Mouse (Mus musculus) liver, embryonic 14.5 days (tissue): Measurements from ENCODE around the gene Card14. TPM values are rescaled to one million over a fixed set of nuclear protein-coding genes. Genes with fewer than 3 reads are reported as not detected.
A peak's percentile ranks its signal among the peaks of the same experiment; 100 is the strongest.

Experiments
- ATAC-seq: fragments of 200-750 bp; cut with Nextera tagmentation; 2 replicates; pipeline ENCODE4 v1.8.0; 2017; ENCODE audit warnings: moderate number of reproducible peaks, mild to moderate bottlenecking, moderate library complexity; ENCODE audit not compliant: insufficient read depth
- DNase-seq, 3 experiments: peaks; one replicate each; pipeline ENCODE4 v3.0.0-alpha.2; 2012 to 2013; ENCODE audit warnings: low read depth in 3 of 3, low spot score in 3 of 3
- H3K27ac ChIP-seq: fragments of 300-500 bp; sonication (generic); 2 replicates; pipeline ENCODE4 v1.5.1; 2014; ENCODE audit warnings: moderate library complexity, mild to moderate bottlenecking, control low read depth, inconsistent platforms
- H3K27me3 ChIP-seq: fragments of 300-500 bp; sonication (generic); 2 replicates; pipeline ENCODE4 v1.6.1; 2014; ENCODE audit warnings: mild to moderate bottlenecking, low read length, moderate library complexity; ENCODE audit not compliant: control insufficient read depth, insufficient read depth
- H3K36me3 ChIP-seq: fragments of 300-500 bp; sonication (generic); replicated peaks from 2 replicates; pipeline ENCODE4 v1.6.1; 2014; ENCODE audit warnings: low read depth; ENCODE audit not compliant: control insufficient read depth, insufficient read depth
- H3K4me1 ChIP-seq, 2 experiments: fragments of 200-500 bp in 1 of 2; fragments of 300-500 bp in 1 of 2; sonication (generic) in 1 of 2; replicated peaks; 2 replicates each; pipeline ENCODE4 v1.6.1; 2012 to 2014; ENCODE audit warnings: antibody characterized with exemption in 1 of 2, inconsistent platforms in 1 of 2, low read length in 1 of 2; ENCODE audit not compliant: control insufficient read depth in 2 of 2, insufficient read depth in 2 of 2
- H3K4me2 ChIP-seq: fragments of 300-500 bp; sonication (generic); 2 replicates; pipeline ENCODE4 v1.6.1; 2014; ENCODE audit warnings: low read depth, mild to moderate bottlenecking, control low read depth, moderate library complexity
- H3K4me3 ChIP-seq, 2 experiments: fragments of 200-500 bp in 1 of 2; fragments of 300-500 bp in 1 of 2; sonication (generic) in 1 of 2; 2 replicates each; pipeline ENCODE4 v1.5.1; 2012 to 2014; ENCODE audit warnings: low read depth in 2 of 2, low read length in 2 of 2, mild to moderate bottlenecking in 2 of 2, control low read depth in 1 of 2, inconsistent platforms in 1 of 2, moderate library complexity in 1 of 2; ENCODE audit not compliant: insufficient read depth in 1 of 2
- H3K9ac ChIP-seq: fragments of 300-500 bp; sonication (generic); replicated peaks from 2 replicates; pipeline ENCODE4 v1.6.1; 2014; ENCODE audit warnings: mild to moderate bottlenecking, control low read depth, moderate library complexity
- H3K9me3 ChIP-seq: fragments of 300-500 bp; sonication (generic); 2 replicates; pipeline ENCODE4 v1.6.1; 2016; ENCODE audit warnings: low read length, mixed read lengths; ENCODE audit not compliant: control insufficient read depth
- CTCF ChIP-seq: IDR thresholded peaks from 2 replicates; pipeline ENCODE4 v1.5.1; 2016; ENCODE audit warnings: antibody characterized with exemption, low read depth, control low read depth
- EP300 ChIP-seq: IDR thresholded peaks from 2 replicates; pipeline ENCODE4 v1.6.1; 2016; ENCODE audit warnings: antibody characterized with exemption, low read depth
- WGBS: fragments of 180-500 bp; shearing (Covaris S2); extraction: QIAGEN DNeasy Blood & Tissue Kit; methylation state at CpG from one replicate; pipeline ENCODE4 v1.1.7; 2014; ENCODE audit not compliant: insufficient replicate concordance; 5-methylcytosine and 5-hydroxymethylcytosine counted together
- polyA plus RNA-seq, 2 experiments: library from polyadenylated mRNA; depleted of rRNA in 1 of 2; stranded (reverse) in 1 of 2; unstranded in 1 of 2; fragments of >200 nt; fragmentation: Nextera tagmentation in 1 of 2; extraction: Ambion mirVana in 1 of 2; gene quantifications; 2 replicates each; pipeline versions ENCODE4 v1.2.1 to v1.2.3; 2012 to 2014

Card14 gene
- polyA plus RNA-seq, 2 experiments, result 0.17 to 0.18 TPM

DNA sequence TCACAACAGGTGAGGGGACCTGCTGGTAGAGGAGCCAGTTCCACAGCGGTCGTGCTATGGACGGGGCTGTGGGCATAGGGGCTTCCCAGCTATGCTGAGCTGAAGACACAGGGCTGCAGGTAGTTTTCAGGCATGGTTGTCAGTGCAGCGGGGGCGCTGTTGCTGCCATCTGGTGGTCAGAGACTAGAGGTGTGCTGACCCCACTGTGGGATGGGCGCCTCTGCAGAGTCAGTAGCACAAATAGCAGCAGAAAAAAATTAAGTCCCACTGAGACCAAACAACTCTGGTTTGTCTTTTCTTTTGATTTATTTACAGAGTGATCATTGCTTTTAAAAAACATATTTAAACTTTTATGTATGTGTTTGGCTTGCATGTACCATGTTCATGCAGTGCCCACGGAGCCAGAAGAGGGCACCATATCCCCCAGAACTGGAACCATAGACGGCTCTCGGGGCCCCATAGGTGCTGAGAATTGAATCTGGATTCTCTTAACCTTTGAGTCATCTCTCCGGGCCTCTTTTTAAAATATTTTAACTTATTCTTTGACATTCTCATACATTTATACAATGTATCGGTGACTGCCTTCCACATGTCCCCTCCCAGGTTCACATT is 56.1 kb downstream of the Card14 start:
- Histone ChIP-seq H3K27ac (no peak overlapping the region), H3K4me2 (no peak overlapping the region), H3K4me3 (no peak overlapping the region), H3K27me3 (no peaks in the 10 kb centered on the region), H3K9ac (no peak overlapping the region), H3K4me1 (no peaks in the 10 kb centered on the region), H3K9me3 (no peaks in the 10 kb centered on the region), H3K36me3 (no peaks in the 10 kb centered on the region)
- DNase-seq (peak; percentile 29 to 50 (median 31)), ATAC-seq (peak; percentile 63; the same call in 1 of the 2 replicates)
- no peak for TF ChIP-seq EP300
- TF ChIP-seq CTCF, result peak; percentile 93
- WGBS, result 20% methylated on average over 11 of the region's 11 CpGs

DNA sequence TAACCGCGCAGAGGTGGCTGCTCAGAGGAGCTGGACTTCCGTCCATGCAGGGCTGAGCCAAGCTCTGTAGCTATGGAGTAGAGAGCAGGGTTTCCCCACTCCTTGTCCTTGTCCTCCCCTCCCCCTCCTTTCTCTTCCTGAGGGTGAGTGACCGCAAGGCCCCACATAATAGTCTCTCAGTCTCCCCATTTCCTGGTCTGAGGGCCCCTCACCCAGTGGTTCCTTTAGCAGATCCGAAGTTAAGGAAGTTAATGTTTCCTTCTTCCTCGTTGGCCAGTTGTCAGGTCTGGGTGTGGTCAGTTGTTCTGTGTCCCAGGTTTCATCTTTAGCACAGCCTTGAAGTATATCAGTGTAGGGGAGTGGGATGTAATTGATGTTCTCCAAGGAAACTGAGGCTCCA is 67.9 kb downstream of the Card14 start:
- no peaks in the 10 kb centered on the region for H3K4me1 ChIP-seq
- no peak overlapping the region for H3K4me2 ChIP-seq
- ATAC-seq, result 0 out of 2 replicates have a peak, but pooled peaks have one; percentile 29
- 21% methylated on average over 6 of the region's 6 CpGs for WGBS
- H3K36me3 ChIP-seq, result no peaks in the 10 kb centered on the region
- H3K9ac ChIP-seq, result no peak overlapping the region
- no peak overlapping the region for H3K27ac ChIP-seq
- TF ChIP-seq CTCF, result no peak
- no peak for TF ChIP-seq EP300
- H3K4me3 ChIP-seq, result no peak overlapping the region
- DNase-seq, result no peak
- no peaks in the 10 kb centered on the region for H3K9me3 ChIP-seq
- no peaks in the 10 kb centered on the region for H3K27me3 ChIP-seq

DNA sequence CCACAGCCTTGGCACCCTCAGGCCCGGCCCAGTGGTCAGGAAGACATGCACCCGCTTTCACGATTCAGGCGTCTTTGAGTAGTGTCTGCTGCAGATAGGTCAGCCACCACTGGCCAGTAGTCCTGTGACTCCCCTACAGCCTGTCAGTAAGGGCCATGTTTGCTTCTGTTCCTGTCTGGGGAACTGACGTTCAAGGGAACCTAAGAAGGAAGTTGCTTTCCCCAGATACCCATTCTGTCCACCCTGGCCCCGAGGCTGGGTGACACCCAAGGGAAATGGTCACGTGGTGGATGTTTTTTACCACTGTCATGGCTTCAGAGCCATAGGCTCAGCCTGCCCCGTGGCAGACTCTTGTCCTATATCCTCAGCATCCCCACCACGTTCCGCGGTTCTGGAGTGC is 69.8 kb downstream of the Card14 start:
- Histone ChIP-seq H3K9ac (no peak overlapping the region), H3K27me3 (no peaks in the 10 kb centered on the region), H3K9me3 (no peaks in the 10 kb centered on the region), H3K36me3 (no peaks in the 10 kb centered on the region), H3K27ac (no peak overlapping the region), H3K4me2 (no peak overlapping the region), H3K4me3 (no peak overlapping the region), H3K4me1 (no peaks in the 10 kb centered on the region)
- ATAC-seq (no peak), DNase-seq (no peak)
- WGBS, result 57% methylated on average over 11 of the region's 11 CpGs
- TF ChIP-seq CTCF, result no peak
- TF ChIP-seq EP300, result no peak

DNA sequence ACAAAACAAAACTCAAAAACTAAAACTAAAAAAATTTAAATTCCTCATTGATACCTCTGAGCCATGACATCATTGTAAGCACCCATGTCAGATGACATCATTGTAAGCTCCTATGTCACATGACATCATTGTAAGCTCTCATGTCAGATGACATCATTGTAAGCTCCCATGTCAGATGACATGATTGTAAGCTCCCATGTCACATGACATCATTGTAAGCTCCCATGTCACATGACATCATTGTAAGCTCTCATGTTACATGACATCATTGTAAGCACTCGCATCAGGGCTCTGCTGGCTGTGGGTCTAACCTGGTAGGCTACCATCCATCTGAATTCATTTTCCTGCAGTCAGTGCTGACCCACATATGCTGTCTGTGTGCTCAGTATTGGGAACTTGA is 71.0 kb downstream of the Card14 start:
- no peak overlapping the region for H3K9ac ChIP-seq
- H3K27me3 ChIP-seq, result no peaks in the 10 kb centered on the region
- H3K9me3 ChIP-seq, result no peaks in the 10 kb centered on the region
- no peak overlapping the region for H3K27ac ChIP-seq
- H3K4me3 ChIP-seq, result no peak overlapping the region
- WGBS, result 83% methylated on average over 1 of the region's 1 CpGs
- no peaks in the 10 kb centered on the region for H3K4me1 ChIP-seq
- no peaks in the 10 kb centered on the region for H3K36me3 ChIP-seq
- TF ChIP-seq EP300 (no peak), CTCF (no peak)
- no peak for DNase-seq
- H3K4me2 ChIP-seq, result no peak overlapping the region
- ATAC-seq, result no peak

DNA sequence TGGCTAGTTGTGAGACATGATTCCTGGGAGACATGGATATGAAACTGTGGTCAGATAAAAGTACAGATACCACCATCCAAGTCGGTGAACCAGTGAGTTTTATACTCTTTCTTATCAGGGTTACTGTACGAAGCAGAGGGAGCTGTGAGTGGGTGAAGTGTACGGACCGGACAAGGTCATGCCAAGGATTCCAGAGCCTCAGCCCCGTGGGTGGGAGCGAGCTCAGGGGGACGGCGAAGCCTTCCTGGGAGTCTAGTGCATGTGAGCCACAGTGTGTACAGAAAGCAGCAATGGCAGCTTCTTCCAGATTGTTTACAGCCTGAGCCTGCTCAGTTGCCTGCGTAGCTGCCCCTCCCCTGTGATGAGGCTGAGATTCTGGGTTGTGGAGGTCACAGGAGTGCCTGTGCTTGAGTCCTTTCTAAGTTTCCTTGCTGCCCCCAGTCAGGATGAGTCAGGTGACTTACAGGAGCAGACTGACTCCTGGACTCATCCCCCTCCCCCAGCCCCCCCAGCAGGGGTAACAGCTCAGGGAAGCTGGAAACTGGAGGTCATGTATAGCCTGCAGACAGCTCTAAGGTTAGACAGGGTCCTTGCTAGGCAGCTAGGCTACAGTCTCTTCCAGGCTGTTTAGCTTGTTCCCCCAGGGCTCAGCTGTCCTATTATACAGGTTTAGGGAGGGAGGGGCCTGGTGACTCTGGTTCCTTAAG is 74.2 kb downstream of the Card14 start:
- Histone ChIP-seq H3K4me3 (no peak overlapping the region), H3K27me3 (no peaks in the 10 kb centered on the region), H3K4me1 (no peaks in the 10 kb centered on the region; a peak in 1 of 4 replicates), H3K27ac (no peak overlapping the region), H3K9me3 (no peaks in the 10 kb centered on the region), H3K4me2 (no peak overlapping the region), H3K9ac (no peak overlapping the region), H3K36me3 (no peaks in the 10 kb centered on the region)
- no peak for ATAC-seq
- 55% methylated on average over 9 of the region's 9 CpGs for WGBS
- TF ChIP-seq EP300 (no peak), CTCF (no peak)
- no peak for DNase-seq
